Mouse (Mus musculus): ENCODE measurements around the gene Syn2. TPM values are rescaled to one million over a fixed set of nuclear protein-coding genes. Genes with fewer than 3 reads are reported as not detected.

Gene Syn2
- total and polyA plus RNA-seq, 2 experiments from 2014 or later = 95.2 to 145 TPM

- Histone ChIP-seq H3K9me3 (ENCODE audit: low read length) (no peaks in the 10 kb centered on the region), H3K36me3 (ENCODE audit: insufficient read depth, low read length) (no peaks in the 10 kb centered on the region), H3K27me3 (ENCODE audit: insufficient read depth, low read length) (no peaks in the 10 kb centered on the region), H3K4me3 (ENCODE audit: low read depth, low read length) (no peak overlapping the region), H3K4me2 (ENCODE audit: low read depth, low read length, poor library complexity, severe bottlenecking) (no peak overlapping the region), H3K9ac (replicated peaks; ENCODE audit: low read length, poor library complexity, severe bottlenecking) (no peak overlapping the region), H3K4me1 (ENCODE audit: insufficient read depth, low read length) (no peaks in the 10 kb centered on the region), H3K27ac (ENCODE audit: low read depth, low read length) (no peak overlapping the region)
- TF ChIP-seq CTCF (IDR thresholded peaks at IDR 0.05) = no peak
- WGBS = 92% methylated on average over 3 of the region's 3 CpGs
- no peak for DNase-seq (ENCODE audit: low spot score)
- no peak for ATAC-seq (ENCODE audit: low FRiP score)
These were observed 153.5 kb downstream of the Syn2 start for GRCm38 (mm10) chr6:115288223-115288622.

- ATAC-seq (ENCODE audit: low FRiP score) = no peak
- Histone ChIP-seq H3K9ac (replicated peaks; ENCODE audit: low read length, poor library complexity, severe bottlenecking) (no peak overlapping the region), H3K4me2 (ENCODE audit: low read depth, low read length, poor library complexity, severe bottlenecking) (no peak overlapping the region), H3K4me1 (ENCODE audit: insufficient read depth, low read length) (no peaks in the 10 kb centered on the region), H3K9me3 (ENCODE audit: low read length) (no peaks in the 10 kb centered on the region), H3K36me3 (ENCODE audit: insufficient read depth, low read length) (no peaks in the 10 kb centered on the region), H3K4me3 (ENCODE audit: low read depth, low read length) (no peak overlapping the region), H3K27me3 (ENCODE audit: insufficient read depth, low read length) (no peaks in the 10 kb centered on the region), H3K27ac (ENCODE audit: low read depth, low read length) (no peak overlapping the region)
- 52% methylated on average over 5 of the region's 5 CpGs for WGBS
- peak; percentile 19 for DNase-seq (ENCODE audit: low spot score)
- TF ChIP-seq CTCF (IDR thresholded peaks at IDR 0.05) = no peak
These were observed 155.9 kb downstream of the Syn2 start for GRCm38 (mm10) chr6:115290561-115290960.

- Histone ChIP-seq H3K27ac (ENCODE audit: low read depth, low read length) (no peak overlapping the region), H3K9me3 (ENCODE audit: low read length) (no peaks in the 10 kb centered on the region), H3K4me3 (ENCODE audit: low read depth, low read length) (no peak overlapping the region), H3K4me1 (ENCODE audit: insufficient read depth, low read length) (no peaks in the 10 kb centered on the region), H3K4me2 (ENCODE audit: low read depth, low read length, poor library complexity, severe bottlenecking) (no peak overlapping the region), H3K9ac (replicated peaks; ENCODE audit: low read length, poor library complexity, severe bottlenecking) (no peak overlapping the region), H3K27me3 (ENCODE audit: insufficient read depth, low read length) (no peaks in the 10 kb centered on the region), H3K36me3 (ENCODE audit: insufficient read depth, low read length) (no peaks in the 10 kb centered on the region)
- ATAC-seq (ENCODE audit: low FRiP score) (no peak), DNase-seq (ENCODE audit: low spot score) (no peak)
- 83% methylated on average over 2 of the region's 2 CpGs for WGBS
- TF ChIP-seq CTCF (IDR thresholded peaks at IDR 0.05) = no peak
These were observed 156.4 kb downstream of the Syn2 start for GRCm38 (mm10) chr6:115291068-115291467.

- H3K9me3 ChIP-seq (ENCODE audit: low read length) = no peaks in the 10 kb centered on the region
- no peaks in the 10 kb centered on the region for H3K27me3 ChIP-seq (ENCODE audit: insufficient read depth, low read length)
- no peak overlapping the region for H3K4me2 ChIP-seq (ENCODE audit: low read depth, low read length, poor library complexity, severe bottlenecking)
- H3K4me3 ChIP-seq (ENCODE audit: low read depth, low read length) = no peak overlapping the region
- DNase-seq (ENCODE audit: low spot score) = no peak
- no peak overlapping the region for H3K9ac ChIP-seq (replicated peaks; ENCODE audit: low read length, poor library complexity, severe bottlenecking)
- no peaks in the 10 kb centered on the region for H3K4me1 ChIP-seq (ENCODE audit: insufficient read depth, low read length)
- no peak for TF ChIP-seq CTCF (IDR thresholded peaks at IDR 0.05)
- 87% methylated on average over 6 of the region's 6 CpGs for WGBS
- H3K36me3 ChIP-seq (ENCODE audit: insufficient read depth, low read length) = no peaks in the 10 kb centered on the region
- no peak for ATAC-seq (ENCODE audit: low FRiP score)
- H3K27ac ChIP-seq (ENCODE audit: low read depth, low read length) = no peak overlapping the region
These were observed 157.1 kb downstream of the Syn2 start for GRCm38 (mm10) chr6:115291823-115292222.

GRCm38 (mm10) chr6:115292621-115293020 is 157.9 kb downstream of the Syn2 start:
- Histone ChIP-seq H3K9ac (replicated peaks; ENCODE audit: low read length, poor library complexity, severe bottlenecking) (no peak overlapping the region), H3K27me3 (ENCODE audit: insufficient read depth, low read length) (no peaks in the 10 kb centered on the region), H3K27ac (ENCODE audit: low read depth, low read length) (no peak overlapping the region), H3K4me2 (ENCODE audit: low read depth, low read length, poor library complexity, severe bottlenecking) (no peak overlapping the region), H3K4me3 (ENCODE audit: low read depth, low read length) (no peak overlapping the region), H3K36me3 (ENCODE audit: insufficient read depth, low read length) (no peaks in the 10 kb centered on the region), H3K9me3 (ENCODE audit: low read length) (no peaks in the 10 kb centered on the region), H3K4me1 (ENCODE audit: insufficient read depth, low read length) (no peaks in the 10 kb centered on the region)
- DNase-seq (ENCODE audit: low spot score) = no peak
- 60% methylated on average over 6 of the region's 6 CpGs for WGBS
- TF ChIP-seq CTCF (IDR thresholded peaks at IDR 0.05) = no peak
- ATAC-seq (ENCODE audit: low FRiP score) = no peak

- WGBS = 51% methylated on average over 2 of the region's 2 CpGs
- Histone ChIP-seq H3K4me3 (ENCODE audit: low read depth, low read length) (no peak overlapping the region), H3K27me3 (ENCODE audit: insufficient read depth, low read length) (no peaks in the 10 kb centered on the region), H3K4me2 (ENCODE audit: low read depth, low read length, poor library complexity, severe bottlenecking) (no peak overlapping the region), H3K36me3 (ENCODE audit: insufficient read depth, low read length) (no peaks in the 10 kb centered on the region), H3K27ac (ENCODE audit: low read depth, low read length) (no peak overlapping the region), H3K9ac (replicated peaks; ENCODE audit: low read length, poor library complexity, severe bottlenecking) (no peak overlapping the region), H3K4me1 (ENCODE audit: insufficient read depth, low read length) (no peaks in the 10 kb centered on the region), H3K9me3 (ENCODE audit: low read length) (no peaks in the 10 kb centered on the region)
- no peak for TF ChIP-seq CTCF (IDR thresholded peaks at IDR 0.05)
- no peak for DNase-seq (ENCODE audit: low spot score)
- ATAC-seq (ENCODE audit: low FRiP score) = no peak
These were observed 159.2 kb downstream of the Syn2 start for GRCm38 (mm10) chr6:115293877-115294276.
